Mouse (Mus musculus) liver, embryonic 14.5 days (tissue): ENCODE measurements around the gene Homer2.

Experiments
- CTCF ChIP-seq: IDR thresholded peaks from 2 replicates; pipeline ENCODE4 v1.5.1; 2016; ENCODE audit warnings: antibody characterized with exemption, low read depth, control low read depth
- EP300 ChIP-seq: IDR thresholded peaks from 2 replicates; pipeline ENCODE4 v1.6.1; 2016; ENCODE audit warnings: antibody characterized with exemption, low read depth

- TF ChIP-seq EP300 = no peak
- no peak for TF ChIP-seq CTCF
Measured at GRCm38 (mm10) chr7:81560101-81561049, 147.0 kb downstream of the Homer2 start.
